Mouse (Mus musculus) B cell, adult 67 days (primary cell): Measurements from ENCODE around the gene Gm21748. TPM values are rescaled to one million over a fixed set of nuclear protein-coding genes. Genes with fewer than 3 reads are reported as not detected.

Experiments
- total RNA-seq, 2 experiments: library from RNA; stranded (reverse); gene quantifications; 4 replicates each; pipeline ENCODE4 v1.2.4; 2023

The Gm21748 gene
- not detected for total RNA-seq

DNA sequence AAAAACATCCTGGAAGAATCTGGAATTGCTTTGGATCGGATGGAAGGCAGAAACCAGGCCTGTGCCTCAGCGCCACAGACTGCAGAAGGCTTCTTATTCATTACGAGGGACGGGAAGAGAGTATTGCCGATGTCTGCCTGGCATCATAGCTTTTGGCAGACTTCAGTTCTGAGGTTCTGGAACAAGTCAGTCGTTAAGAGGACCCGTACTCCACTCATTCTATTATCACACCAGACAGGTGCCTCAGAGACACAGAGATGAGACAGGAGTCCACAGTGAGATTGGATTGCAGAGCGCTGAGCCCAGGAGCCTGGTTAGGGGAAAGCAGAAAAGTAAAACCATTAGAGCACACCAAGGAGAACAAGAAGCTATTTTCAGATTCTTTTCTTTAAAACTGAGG is at the start of gene Gm21748:
Gene Gm21748 (minus strand): TSS at position 101 of the 400 bp plus-strand sequence.

Other genes with a start within 250 kb of the Gm21748 start
- not detected for gene Gm21860, start 84.4 kb downstream of the Gm21748 start, total RNA-seq
- gene Gm47283, start 54.4 kb downstream of the Gm21748 start, total RNA-seq, result not detected